Mouse (Mus musculus) heart, embryonic 13.5 days (tissue): ENCODE results near the gene Ykt6. TPM values are rescaled to one million over a fixed set of nuclear protein-coding genes. Genes with fewer than 3 reads are reported as not detected.
"Not testable (repeated sequence)": the region's sequence is repeated elsewhere in the genome, so short reads cannot be mapped to it uniquely, and the experiment has no call there.

ENCODE experiments used
- ATAC-seq: fragments of 200-750 bp; cut with Nextera tagmentation; 2 replicates; pipeline ENCODE4 v1.8.0; 2017; ENCODE audit warnings: moderate TSS enrichment; ENCODE audit not compliant: insufficient number of reproducible peaks, low FRiP score, low TSS enrichment; ENCODE audit errors: extremely low read depth
- H3K27ac ChIP-seq: fragments of 300-500 bp; sonication (generic); replicated peaks from 2 replicates; pipeline ENCODE4 v1.5.1; 2015; ENCODE audit warnings: moderate library complexity, mild to moderate bottlenecking, inconsistent platforms
- H3K27me3 ChIP-seq: fragments of 300-500 bp; sonication (generic); replicated peaks from 2 replicates; pipeline ENCODE4 v1.6.1; 2015; ENCODE audit warnings: mild to moderate bottlenecking, inconsistent platforms
- H3K36me3 ChIP-seq: fragments of 300-500 bp; sonication (generic); 2 replicates; pipeline ENCODE4 v1.6.1; 2015; ENCODE audit warnings: mild to moderate bottlenecking, inconsistent platforms
- H3K4me1 ChIP-seq: fragments of 300-500 bp; sonication (generic); 2 replicates; pipeline ENCODE4 v1.6.1; 2015; ENCODE audit warnings: inconsistent platforms
- H3K4me2 ChIP-seq: fragments of 300-500 bp; sonication (generic); 2 replicates; pipeline ENCODE4 v1.6.1; 2015; ENCODE audit warnings: inconsistent platforms, mild to moderate bottlenecking, moderate library complexity
- H3K4me3 ChIP-seq: fragments of 300-500 bp; sonication (generic); 2 replicates; pipeline ENCODE4 v1.5.1; 2015; ENCODE audit warnings: moderate library complexity, mild to moderate bottlenecking, inconsistent platforms
- H3K9ac ChIP-seq: fragments of 300-500 bp; sonication (generic); 2 replicates; pipeline ENCODE4 v1.6.1; 2015; ENCODE audit warnings: inconsistent platforms, mild to moderate bottlenecking, moderate library complexity
- H3K9me3 ChIP-seq: fragments of 300-500 bp; sonication (generic); 2 replicates; pipeline ENCODE4 v1.6.1; 2016; ENCODE audit warnings: inconsistent platforms
- WGBS: fragments of 180-500 bp; shearing (Covaris S2); methylation state at CpG from one replicate; pipeline ENCODE4 v1.1.7; 2015; ENCODE audit warnings: mixed read lengths; 5-methylcytosine and 5-hydroxymethylcytosine counted together
- polyA plus RNA-seq: library from polyadenylated mRNA; unstranded; fragments of >200 nt; fragmentation: Nextera tagmentation; extraction: Ambion mirVana; gene quantifications from 2 replicates; pipeline ENCODE4 v1.2.1, GENCODE M21; 2015

The Ykt6 gene
- polyA plus RNA-seq, 1 experiment from 2014 or later = 39.1 TPM

DNA sequence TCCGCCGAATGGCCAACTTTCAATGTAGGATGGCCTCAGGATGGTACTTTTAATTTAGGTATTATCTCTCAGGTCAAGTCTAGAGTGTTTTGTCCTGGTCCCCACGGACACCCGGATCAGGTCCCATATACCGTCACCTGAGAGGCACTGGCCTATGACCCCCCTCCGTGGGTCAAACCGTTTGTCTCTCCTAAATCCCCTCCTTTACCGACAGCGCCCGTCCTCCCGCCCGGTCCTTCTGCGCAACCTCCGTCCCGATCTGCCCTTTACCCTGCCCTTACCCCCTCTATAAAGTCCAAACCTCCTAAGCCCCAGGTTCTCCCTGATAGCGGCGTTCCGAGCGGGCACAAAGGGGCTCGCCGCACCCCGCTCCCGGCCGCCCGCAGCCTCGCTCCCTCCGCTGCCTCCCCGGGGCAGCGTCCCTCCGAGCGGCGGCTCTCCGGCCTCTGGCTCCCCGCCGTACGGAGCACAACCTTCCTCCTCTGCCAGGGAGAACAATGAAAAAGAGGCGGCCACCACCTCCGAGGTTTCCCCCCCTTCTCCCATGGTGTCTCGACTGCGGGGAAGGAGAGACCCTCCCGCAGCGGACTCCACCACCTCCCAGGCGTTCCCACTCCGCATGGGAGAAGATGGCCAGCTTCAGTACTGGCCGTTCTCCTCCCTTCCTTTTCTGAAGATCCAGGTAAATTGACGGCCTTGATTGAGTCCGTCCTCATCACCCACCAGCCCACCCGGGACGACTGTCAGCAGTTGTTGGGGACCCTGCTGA, 51.7 kb downstream of the Ykt6 start:
- peaks cover 16% of the 10 kb centered on the region for H3K4me1 ChIP-seq
- H3K36me3 ChIP-seq, H3K9me3 ChIP-seq, ATAC-seq, H3K27ac ChIP-seq: not testable (repeated sequence)
- peaks cover 14% of the 10 kb centered on the region; the same call in 1 of the 2 replicates for H3K27me3 ChIP-seq
- H3K9ac ChIP-seq = peak overlapping the region; percentile 73
- H3K4me3 ChIP-seq = peak overlapping the region; percentile 54
- WGBS = 3% methylated on average over 18 of the region's 49 CpGs
- H3K4me2 ChIP-seq = peak overlapping the region; percentile 70

DNA sequence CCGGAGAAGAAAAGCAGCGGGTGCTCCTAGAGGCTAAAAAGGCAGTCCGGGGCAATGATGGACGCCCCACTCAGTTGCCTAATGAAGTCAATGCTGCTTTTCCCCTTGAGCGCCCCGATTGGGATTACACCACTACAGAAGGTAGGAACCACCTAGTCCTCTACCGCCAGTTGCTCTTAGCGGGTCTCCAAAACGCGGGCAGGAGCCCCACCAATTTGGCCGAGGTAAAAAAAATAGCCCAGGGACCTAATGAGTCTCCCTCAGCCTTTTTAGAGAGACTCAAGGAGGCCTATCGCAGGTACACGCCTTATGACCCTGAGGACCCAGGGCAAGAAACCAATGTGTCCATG, 52.3 kb downstream of the Ykt6 start:
- H3K9me3 ChIP-seq, H3K9ac ChIP-seq, H3K27ac ChIP-seq, H3K36me3 ChIP-seq, ATAC-seq: not testable (repeated sequence)
- Histone ChIP-seq H3K27me3 (peaks cover 14% of the 10 kb centered on the region; the same call in 1 of the 2 replicates), H3K4me2 (peak overlapping the region; percentile 70), H3K4me1 (peaks cover 10% of the 10 kb centered on the region), H3K4me3 (peak overlapping the region; percentile 54)
- 35% methylated on average over 13 of the region's 13 CpGs for WGBS

DNA sequence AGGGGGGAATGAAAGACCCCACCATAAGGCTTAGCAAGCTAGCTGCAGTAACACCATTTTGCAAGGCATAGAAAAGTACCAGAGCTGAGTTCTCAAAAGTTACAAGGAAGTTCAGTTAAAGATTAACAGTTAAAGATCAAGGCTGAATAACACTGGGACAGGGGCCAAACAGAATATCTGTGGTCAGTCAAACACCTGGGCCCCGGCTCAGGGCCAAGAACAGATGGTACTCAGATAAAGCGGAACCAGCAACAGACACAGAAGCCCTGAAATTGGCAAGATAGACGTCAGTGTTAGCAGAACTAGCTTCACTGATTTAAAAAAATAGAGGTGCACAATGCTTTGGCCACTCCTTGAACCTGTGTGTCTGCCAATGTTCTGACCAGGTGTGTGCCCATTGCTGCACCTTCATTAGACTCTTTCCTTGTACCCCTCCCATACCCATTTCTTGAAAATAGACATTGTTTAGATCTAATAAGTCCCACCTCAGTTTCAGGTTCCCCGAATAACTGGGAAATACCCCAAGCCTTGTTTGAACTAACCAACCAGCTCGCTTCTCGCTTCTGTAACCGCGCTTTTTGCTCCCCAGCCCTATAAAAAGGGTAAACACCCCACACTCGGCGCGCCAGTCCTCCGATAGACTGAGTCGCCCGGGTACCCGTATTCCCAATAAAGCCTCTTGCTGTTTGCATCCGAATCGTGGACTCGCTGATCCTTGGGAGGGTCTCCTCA, 55.4 kb downstream of the Ykt6 start:
- not testable (repeated sequence) for H3K4me3 ChIP-seq, H3K36me3 ChIP-seq, H3K27ac ChIP-seq, H3K9ac ChIP-seq, ATAC-seq, H3K4me2 ChIP-seq, H3K9me3 ChIP-seq, H3K4me1 ChIP-seq
- 100% methylated on average over 3 of the region's 18 CpGs for WGBS
- H3K27me3 ChIP-seq = peaks cover 16% of the 10 kb centered on the region

DNA sequence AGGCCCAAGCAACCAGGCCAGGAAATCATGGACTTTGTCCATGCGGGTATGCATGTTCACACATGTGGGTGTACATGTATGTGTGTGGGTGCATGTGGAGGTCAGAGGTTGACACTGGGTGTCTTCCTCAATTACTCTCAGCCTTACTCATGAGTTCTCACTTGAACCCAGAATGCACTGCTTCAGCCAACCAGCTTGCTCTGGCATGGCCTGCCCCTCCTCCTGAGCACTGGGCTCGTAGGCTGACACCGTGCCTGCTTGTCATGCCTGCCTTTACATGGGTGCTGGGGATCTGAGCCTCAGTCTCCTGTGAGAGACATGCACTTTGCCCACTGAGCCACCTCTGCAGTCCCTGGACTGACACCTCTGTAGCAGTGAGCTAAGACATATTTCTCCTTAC, 56.4 kb downstream of the Ykt6 start:
- no peak overlapping the region for H3K4me3 ChIP-seq
- WGBS = 94% methylated on average over 3 of the region's 3 CpGs
- H3K27ac ChIP-seq = no peak overlapping the region
- no peaks in the 10 kb centered on the region for H3K9me3 ChIP-seq
- peaks cover 20% of the 10 kb centered on the region for H3K27me3 ChIP-seq
- ATAC-seq = no peak
- no peaks in the 10 kb centered on the region for H3K36me3 ChIP-seq
- no peak overlapping the region for H3K4me2 ChIP-seq
- H3K4me1 ChIP-seq = no peaks in the 10 kb centered on the region
- no peak overlapping the region for H3K9ac ChIP-seq

DNA sequence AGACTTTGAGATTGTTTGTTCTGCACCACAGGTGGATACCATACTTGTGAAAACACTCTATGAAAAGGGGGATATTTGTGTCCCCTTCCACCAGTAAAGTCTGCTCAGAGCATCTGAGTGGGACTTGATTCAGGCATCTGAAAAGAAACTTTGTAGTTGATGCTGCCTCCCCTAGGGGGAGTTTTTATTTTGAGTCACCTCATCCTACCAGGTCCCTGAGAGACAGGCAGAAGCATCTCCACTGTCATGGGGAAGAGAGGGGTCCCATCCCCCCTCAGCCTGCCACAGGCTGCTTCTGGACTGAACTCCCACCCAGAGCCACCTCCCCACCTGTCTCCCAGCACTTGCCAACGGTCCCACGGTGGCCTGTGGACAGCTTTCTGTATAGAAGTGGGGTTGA, 57.9 kb downstream of the Ykt6 start:
- H3K9me3 ChIP-seq = no peaks in the 10 kb centered on the region
- H3K4me2 ChIP-seq = no peak overlapping the region
- H3K27ac ChIP-seq = no peak overlapping the region
- H3K4me1 ChIP-seq = no peaks in the 10 kb centered on the region; the same call in 1 of the 2 replicates
- H3K4me3 ChIP-seq = no peak overlapping the region
- no peak overlapping the region for H3K9ac ChIP-seq
- WGBS = 51% methylated on average over 2 of the region's 2 CpGs
- no peak for ATAC-seq
- H3K27me3 ChIP-seq = peaks cover 21% of the 10 kb centered on the region
- H3K36me3 ChIP-seq = no peaks in the 10 kb centered on the region

DNA sequence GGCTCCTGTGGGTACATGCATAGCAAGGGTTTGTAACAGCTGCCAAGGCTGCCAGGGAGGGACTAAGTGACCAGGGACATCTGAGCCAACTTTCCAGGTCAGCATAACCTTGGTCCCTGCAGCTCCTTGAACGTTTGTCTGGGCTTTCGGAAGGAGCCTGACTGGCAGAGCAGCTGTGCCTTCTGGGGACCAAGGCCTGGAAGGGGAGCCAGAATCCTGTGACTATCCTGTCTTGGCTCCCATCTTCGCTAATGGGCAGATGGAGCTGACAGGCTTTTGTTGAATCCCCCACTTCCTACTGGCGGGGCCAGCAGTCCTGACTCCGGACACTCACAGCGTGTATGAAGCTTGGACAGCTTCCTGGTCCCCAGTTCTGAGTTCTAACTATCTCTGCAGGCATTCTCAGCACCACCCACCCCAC, 59.5 kb downstream of the Ykt6 start:
- no peaks in the 10 kb centered on the region for H3K36me3 ChIP-seq
- no peak overlapping the region for H3K4me2 ChIP-seq
- H3K4me3 ChIP-seq = no peak overlapping the region
- peaks cover 17% of the 10 kb centered on the region for H3K27me3 ChIP-seq
- H3K9me3 ChIP-seq = no peaks in the 10 kb centered on the region
- no peak overlapping the region for H3K9ac ChIP-seq
- no peaks in the 10 kb centered on the region; the same call in 1 of the 2 replicates for H3K4me1 ChIP-seq
- no peak for ATAC-seq
- no peak overlapping the region for H3K27ac ChIP-seq
- WGBS = 64% methylated on average over 6 of the region's 6 CpGs

DNA sequence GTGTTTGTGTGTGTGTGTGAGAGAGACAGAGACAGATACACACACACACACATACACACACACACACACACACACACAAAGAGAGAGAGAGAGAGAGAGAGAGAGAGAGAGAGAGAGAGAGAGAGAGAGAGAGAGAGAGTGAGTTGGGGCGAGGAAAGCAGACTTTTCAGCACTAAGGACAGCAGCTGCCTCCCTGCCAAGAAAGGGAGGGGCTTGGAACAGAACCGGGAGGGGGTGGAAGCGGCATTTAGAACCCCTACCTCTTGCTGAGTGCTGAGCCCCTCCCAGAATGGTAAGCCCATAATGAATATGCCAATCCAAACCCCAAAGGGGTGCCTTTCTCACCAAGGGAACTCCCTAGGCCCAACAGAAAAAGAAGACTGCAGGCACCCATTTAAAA, 60.9 kb downstream of the Ykt6 start:
- no peak overlapping the region for H3K4me2 ChIP-seq
- H3K9me3 ChIP-seq = no peaks in the 10 kb centered on the region
- H3K9ac ChIP-seq = no peak overlapping the region
- H3K27ac ChIP-seq = no peak overlapping the region
- no peak overlapping the region for H3K4me3 ChIP-seq
- WGBS = 1% methylated on average over 3 of the region's 3 CpGs
- H3K27me3 ChIP-seq = peaks cover 17% of the 10 kb centered on the region
- ATAC-seq = no peak
- no peaks in the 10 kb centered on the region for H3K36me3 ChIP-seq
- no peaks in the 10 kb centered on the region; the same call in 1 of the 2 replicates for H3K4me1 ChIP-seq

DNA sequence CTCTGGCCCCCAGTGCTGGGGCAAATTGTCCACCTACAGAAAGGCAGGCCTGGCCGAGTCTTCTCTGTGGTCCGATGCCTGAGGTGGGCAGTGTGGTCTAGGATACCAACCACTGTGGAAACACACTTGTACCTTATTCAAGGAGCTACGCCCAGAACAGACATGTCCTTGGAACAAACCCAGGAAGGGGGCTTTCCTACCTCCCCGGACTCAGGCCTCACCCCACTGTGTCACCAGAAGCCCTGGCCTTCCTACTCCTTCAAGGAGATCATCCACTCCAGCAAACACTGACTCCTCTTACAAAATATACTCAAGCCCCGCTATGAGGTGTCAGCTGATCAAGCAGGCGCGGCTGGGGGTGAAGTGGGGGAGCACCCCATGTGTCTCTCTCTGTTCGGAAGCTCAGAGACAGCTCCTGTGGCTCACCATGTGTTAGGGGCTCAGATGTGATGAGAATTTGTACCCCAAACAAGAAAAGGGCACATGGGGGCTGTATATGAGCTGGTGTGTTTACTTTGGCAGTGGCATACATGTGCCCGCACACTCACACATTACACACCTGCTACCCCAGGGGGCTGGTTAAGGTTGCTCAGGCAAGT, 61.4 kb downstream of the Ykt6 start:
- no peak overlapping the region for H3K9ac ChIP-seq
- no peaks in the 10 kb centered on the region for H3K9me3 ChIP-seq
- no peak overlapping the region for H3K27ac ChIP-seq
- no peaks in the 10 kb centered on the region; the same call in 1 of the 2 replicates for H3K4me1 ChIP-seq
- ATAC-seq = no peak
- no peak overlapping the region for H3K4me2 ChIP-seq
- H3K4me3 ChIP-seq = no peak overlapping the region
- H3K27me3 ChIP-seq = peaks cover 17% of the 10 kb centered on the region
- H3K36me3 ChIP-seq = no peaks in the 10 kb centered on the region
- WGBS = 60% methylated on average over 9 of the region's 9 CpGs

Other genes starting within 250 kb of the Ykt6 start
- 175 and 191 TPM in 2 replicates for gene Mrps24, start 240.0 kb upstream of the Ykt6 start, polyA plus RNA-seq
- gene Urgcp, start 193.3 kb upstream of the Ykt6 start, polyA plus RNA-seq = 26.6 and 30.0 TPM in 2 replicates
- gene Dbnl, start 167.2 kb upstream of the Ykt6 start, polyA plus RNA-seq = 85.7 and 86.0 TPM in 2 replicates
- 801 and 908 TPM in 2 replicates for gene Pgam2, start 152.0 kb upstream of the Ykt6 start, polyA plus RNA-seq
- gene Polm, start 117.7 kb upstream of the Ykt6 start, polyA plus RNA-seq = 5.8 and 6.9 TPM in 2 replicates
- gene Aebp1, start 93.7 kb upstream of the Ykt6 start, polyA plus RNA-seq = 32.3 and 36.1 TPM in 2 replicates
- 109 and 127 TPM in 2 replicates for gene Pold2, start 77.4 kb upstream of the Ykt6 start, polyA plus RNA-seq
- gene Myl7, start 56.9 kb upstream of the Ykt6 start, polyA plus RNA-seq = 4,508 and 5,229 TPM in 2 replicates
- 1.2 and 1.5 TPM in 2 replicates for gene Gck, start 5.6 kb upstream of the Ykt6 start, polyA plus RNA-seq
- 2.4 and 2.7 TPM in 2 replicates for gene Camk2b, start 110.7 kb downstream of the Ykt6 start, polyA plus RNA-seq
- 0.32 and 0.55 TPM in 2 replicates for gene A730071L15Rik, start 244.3 kb downstream of the Ykt6 start, polyA plus RNA-seq
- gene Nudcd3, start 244.7 kb downstream of the Ykt6 start, polyA plus RNA-seq = 30.1 and 33.2 TPM in 2 replicates